Mouse (Mus musculus) adrenal gland, postnatal 10 days (tissue): Measurements from ENCODE around the gene E030030I06Rik. TPM values are rescaled to one million over a fixed set of nuclear protein-coding genes. Genes with fewer than 3 reads are reported as not detected.
"Not testable (repeated sequence)": the region's sequence is repeated elsewhere in the genome, so short reads cannot be mapped to it uniquely, and the experiment has no call there.

Experiments
- DNase-seq: peaks from one replicate; pipeline ENCODE4 v3.0.0; 2021; ENCODE audit warnings: mixed read lengths
- long read RNA-seq, 2 experiments: library from polyadenylated mRNA; stranded (forward); transcript quantifications; one replicate each; pipeline ENCODE4 v2.0.0; 2021
- total RNA-seq, 2 experiments: library from RNA; stranded (reverse); gene quantifications; 2 replicates each; pipeline ENCODE4 v1.2.3; 2021

The E030030I06Rik gene
- 1 to 10 TPM; 6.0 to 8.9 TPM for total RNA-seq
- long read RNA-seq, experiment 1, transcript E030030I06Rik-205 (2 exons, 548 nt): major isoform, 11 of 15 reads
- long read RNA-seq, experiment 1, partial matches to known transcripts: 0 of 15 reads
- long read RNA-seq, experiment 1, other reads (novel, unspliced or antisense): 1 of 15 reads
- long read RNA-seq, experiment 2, transcript E030030I06Rik-205 (2 exons, 548 nt): major isoform, 5 of 7 reads
- long read RNA-seq, experiment 2, partial matches to known transcripts: 0 of 7 reads
- long read RNA-seq, experiment 2, other reads (novel, unspliced or antisense): 0 of 7 reads

- DNase-seq: peak; percentile 43
These were observed at the start of gene E030030I06Rik for GRCm38 (mm10) chr10:22149073-22149690. E030030I06Rik (minus strand) TSS chr10:22149270.

GRCm38 (mm10) chr10:22191035-22191434 lies 42.0 kb upstream of the E030030I06Rik start:
- DNase-seq: not testable (repeated sequence)

- DNase-seq: not testable (repeated sequence)
These were observed 27.4 kb upstream of the E030030I06Rik start for GRCm38 (mm10) chr10:22176515-22176914.

GRCm38 (mm10) chr10:22174190-22174487 lies 25.1 kb upstream of the E030030I06Rik start:
- DNase-seq: not testable (repeated sequence)

GRCm38 (mm10) chr10:22173335-22174189 lies 24.5 kb upstream of the E030030I06Rik start:
- not testable (repeated sequence) for DNase-seq

- DNase-seq: not testable (repeated sequence)
These were observed 23.6 kb upstream of the E030030I06Rik start for GRCm38 (mm10) chr10:22172431-22173334.

- not testable (repeated sequence) for DNase-seq
These were observed 20.0 kb upstream of the E030030I06Rik start for GRCm38 (mm10) chr10:22169116-22169515.

- not testable (repeated sequence) for DNase-seq
These were observed 18.0 kb upstream of the E030030I06Rik start for GRCm38 (mm10) chr10:22167061-22167460.

- DNase-seq: not testable (repeated sequence)
These were observed 17.0 kb upstream of the E030030I06Rik start for GRCm38 (mm10) chr10:22166025-22166424.

- not testable (repeated sequence) for DNase-seq
These were observed 16.4 kb upstream of the E030030I06Rik start for GRCm38 (mm10) chr10:22165328-22166003.

- DNase-seq: peak; percentile 83
These were observed 14.9 kb upstream of the E030030I06Rik start for GRCm38 (mm10) chr10:22163705-22164583.

GRCm38 (mm10) chr10:22163279-22163678 lies 14.2 kb upstream of the E030030I06Rik start:
- not testable (repeated sequence) for DNase-seq

- no peak for DNase-seq
These were observed 10.6 kb upstream of the E030030I06Rik start for GRCm38 (mm10) chr10:22159581-22160140.

- no peak for DNase-seq
These were observed 10.1 kb upstream of the E030030I06Rik start for GRCm38 (mm10) chr10:22159131-22159561.

GRCm38 (mm10) chr10:22158310-22158999 lies 9.4 kb upstream of the E030030I06Rik start, which contains the start of the genes Raet1e and H60b:
Raet1e (plus strand) TSS chr10:22158569.
H60b (plus strand) TSS chr10:22158586.
- DNase-seq: peak; percentile 82

- DNase-seq: no peak
These were observed 6.1 kb upstream of the E030030I06Rik start for GRCm38 (mm10) chr10:22154871-22155799.

GRCm38 (mm10) chr10:22154127-22154526 lies 5.1 kb upstream of the E030030I06Rik start:
- not testable (repeated sequence) for DNase-seq
